Mouse (Mus musculus): ENCODE data around the gene F930015N05Rik.

- no peak for TF ChIP-seq POLR2A (IDR thresholded peaks at IDR 0.05; ENCODE audit: borderline replicate concordance, insufficient read depth, low read length)
- TF ChIP-seq CTCF (IDR thresholded peaks at IDR 0.05; ENCODE audit: borderline replicate concordance, insufficient read depth, low read depth, low read length) = no peak
Observed at GRCm38 (mm10) chr11:64448586-64449315, 12.3 kb upstream of the F930015N05Rik start.

All from cerebellum, adult 2 months (tissue).